Mouse (Mus musculus): ENCODE measurements around the gene Clec16a.

GRCm38 (mm10) chr16:10559991-10560390 is 14.9 kb downstream of the Clec16a start:
- no peak for TF ChIP-seq CTCF (IDR thresholded peaks at IDR 0.05; ENCODE audit: control insufficient read depth, insufficient read depth, low read length)
- TF ChIP-seq POLR2A (IDR thresholded peaks at IDR 0.05; ENCODE audit: borderline replicate concordance, control insufficient read depth, low read depth, low read length) = no peak
